Mouse (Mus musculus): ENCODE results near the gene Nkx2-5. TPM values are rescaled to one million over a fixed set of nuclear protein-coding genes. Genes with fewer than 3 reads are reported as not detected.
A peak's percentile ranks its signal among the peaks of the same experiment; 100 is the strongest.

Nkx2-5 gene
- total RNA-seq (2021), result not detected

DNA sequence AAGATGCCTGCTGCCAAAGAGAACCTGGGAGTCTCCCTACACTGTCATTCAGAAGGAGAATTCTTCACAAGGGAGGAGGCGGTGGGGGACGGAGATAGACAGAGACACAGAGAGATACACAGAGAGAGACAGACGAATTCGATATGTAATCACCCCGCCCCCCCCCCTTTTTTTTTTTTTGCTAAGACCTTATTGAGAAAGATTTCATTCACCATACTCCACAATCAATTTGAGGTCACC is at the start of gene Nkx2-5:
Gene Nkx2-5 (minus strand): TSS at position 101 of the 240 bp plus-strand sequence.
- DNase-seq, result no peak

DNA sequence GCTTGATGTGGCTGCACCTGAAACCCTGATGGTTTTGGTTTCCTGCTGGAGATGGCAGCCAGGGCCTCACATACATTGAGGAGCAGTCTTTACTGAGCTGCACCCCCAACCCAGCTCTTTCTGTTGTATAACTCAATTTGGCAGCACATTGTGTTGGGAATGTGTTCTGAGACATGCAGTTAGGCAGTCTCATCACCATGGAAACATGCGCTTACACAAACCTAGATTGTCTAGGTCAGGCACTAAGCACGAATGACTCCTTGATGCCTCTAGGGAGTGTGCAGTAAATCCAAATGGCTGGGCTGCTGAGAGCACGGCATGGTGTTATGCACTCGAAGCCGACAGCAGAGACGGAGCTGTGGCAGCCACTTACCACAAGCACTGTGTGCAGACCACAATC is 49.5 kb upstream of the Nkx2-5 start:
- DNase-seq, result peak; percentile 50 to 53

DNA sequence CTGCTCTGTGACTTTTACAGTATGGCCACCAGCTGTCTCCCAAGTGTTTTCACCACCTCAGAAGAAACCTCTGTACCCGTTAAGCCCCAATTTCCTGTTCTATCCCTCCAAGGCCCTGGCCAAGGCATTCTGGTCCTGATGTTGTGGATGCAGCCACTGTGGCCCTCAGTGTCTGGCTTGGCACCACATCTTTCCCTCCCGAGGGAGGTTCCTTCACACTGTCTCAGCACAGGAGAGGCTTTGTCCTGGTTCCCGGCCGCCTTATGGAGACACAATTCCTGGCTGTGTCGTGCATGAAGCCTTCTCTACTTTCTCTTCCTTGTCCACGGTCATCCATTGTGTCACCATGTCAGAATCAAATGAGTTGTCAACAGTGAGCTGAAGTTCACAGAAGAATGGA is 48.7 kb upstream of the Nkx2-5 start:
- DNase-seq, result no peak

DNA sequence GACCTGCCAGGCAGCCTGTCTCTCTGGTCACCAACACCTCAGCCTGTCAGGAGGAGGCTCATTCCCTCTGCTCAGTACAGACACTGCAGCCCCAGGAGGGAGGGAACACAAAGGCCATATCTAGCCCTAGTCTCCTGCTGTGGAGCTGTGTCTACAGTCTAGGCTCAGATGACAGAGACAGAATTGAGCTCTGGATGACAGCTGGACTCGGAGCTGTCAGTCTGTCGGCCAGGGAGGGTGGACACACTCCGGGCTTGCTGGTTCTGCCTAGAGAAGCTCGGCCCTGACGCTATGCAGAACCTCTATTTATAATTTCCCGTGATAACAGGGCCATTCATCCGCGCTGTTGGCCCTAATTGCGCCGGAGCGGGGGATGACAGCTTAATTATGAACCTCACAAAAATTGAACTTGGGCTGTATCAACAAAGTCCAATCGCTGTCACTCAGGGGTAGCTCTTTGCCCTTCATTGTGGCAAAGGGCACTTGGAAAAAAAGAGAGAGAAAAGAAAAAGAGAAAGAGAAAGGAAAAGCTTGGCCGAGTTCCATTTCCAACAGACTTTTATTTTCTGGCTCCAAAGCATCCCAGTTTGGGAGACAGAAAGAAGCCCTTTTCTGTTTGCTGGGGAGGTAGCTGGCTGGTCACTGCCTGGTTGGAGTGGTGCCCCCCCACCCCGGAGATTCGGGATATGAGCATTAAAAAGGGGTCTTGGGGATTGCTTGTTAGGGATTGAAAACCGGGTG is 48.0 kb upstream of the Nkx2-5 start:
- DNase-seq, result peak; percentile 26 to 29

DNA sequence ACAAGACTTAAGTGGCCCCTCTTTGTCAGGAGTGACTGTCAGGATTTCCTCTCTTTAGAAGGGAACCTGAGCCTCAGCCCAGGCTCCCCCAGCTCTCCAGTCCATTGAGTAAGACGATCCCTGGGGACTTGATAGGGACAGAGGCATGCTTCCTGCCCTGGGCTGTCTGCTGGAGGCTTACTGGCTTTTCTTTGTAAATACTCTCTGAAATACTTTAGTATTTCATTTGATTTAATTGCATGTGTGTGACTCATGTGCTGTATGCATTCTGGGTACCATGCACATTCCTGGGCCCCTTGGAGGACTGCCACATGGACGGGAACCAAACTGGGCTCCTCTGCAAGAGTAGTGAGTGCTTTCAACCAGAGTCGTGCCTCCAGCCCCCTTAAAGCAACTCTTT is 43.1 kb upstream of the Nkx2-5 start:
- no peak for DNase-seq

DNA sequence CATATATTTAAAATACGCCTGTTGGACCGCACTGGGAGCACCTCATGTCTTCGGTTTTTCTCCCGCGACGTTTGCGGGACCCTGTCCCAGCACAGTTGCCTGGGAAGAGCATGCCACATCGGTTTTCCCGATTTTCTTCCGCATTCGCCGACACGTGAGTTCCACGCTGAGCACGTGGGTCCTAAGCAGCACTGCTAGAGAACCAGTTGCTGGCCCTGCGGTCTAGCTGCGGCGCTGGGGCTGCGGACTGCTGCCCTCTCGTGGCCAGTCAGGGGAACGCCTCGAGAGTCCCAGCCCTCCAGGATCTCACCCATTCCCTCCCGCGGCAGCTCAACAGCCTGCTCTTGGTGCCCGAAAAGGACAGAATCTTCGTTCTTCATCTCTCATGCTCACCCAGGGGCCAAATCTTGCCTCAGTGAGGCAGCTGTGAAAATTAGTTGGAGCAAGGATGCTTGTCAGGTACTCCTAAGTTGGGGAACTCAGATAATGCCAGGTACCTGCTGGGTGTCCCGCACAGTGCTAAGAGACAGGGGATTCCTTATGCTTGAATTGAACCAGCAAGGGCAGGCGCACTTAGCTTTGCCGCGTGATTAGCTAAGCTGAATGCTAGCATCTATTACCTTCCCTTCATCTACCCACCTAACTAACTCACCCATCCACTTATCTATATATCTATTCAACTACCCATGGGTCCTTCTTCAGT is 41.4 kb upstream of the Nkx2-5 start:
- peak; percentile 80 to 83 for DNase-seq

DNA sequence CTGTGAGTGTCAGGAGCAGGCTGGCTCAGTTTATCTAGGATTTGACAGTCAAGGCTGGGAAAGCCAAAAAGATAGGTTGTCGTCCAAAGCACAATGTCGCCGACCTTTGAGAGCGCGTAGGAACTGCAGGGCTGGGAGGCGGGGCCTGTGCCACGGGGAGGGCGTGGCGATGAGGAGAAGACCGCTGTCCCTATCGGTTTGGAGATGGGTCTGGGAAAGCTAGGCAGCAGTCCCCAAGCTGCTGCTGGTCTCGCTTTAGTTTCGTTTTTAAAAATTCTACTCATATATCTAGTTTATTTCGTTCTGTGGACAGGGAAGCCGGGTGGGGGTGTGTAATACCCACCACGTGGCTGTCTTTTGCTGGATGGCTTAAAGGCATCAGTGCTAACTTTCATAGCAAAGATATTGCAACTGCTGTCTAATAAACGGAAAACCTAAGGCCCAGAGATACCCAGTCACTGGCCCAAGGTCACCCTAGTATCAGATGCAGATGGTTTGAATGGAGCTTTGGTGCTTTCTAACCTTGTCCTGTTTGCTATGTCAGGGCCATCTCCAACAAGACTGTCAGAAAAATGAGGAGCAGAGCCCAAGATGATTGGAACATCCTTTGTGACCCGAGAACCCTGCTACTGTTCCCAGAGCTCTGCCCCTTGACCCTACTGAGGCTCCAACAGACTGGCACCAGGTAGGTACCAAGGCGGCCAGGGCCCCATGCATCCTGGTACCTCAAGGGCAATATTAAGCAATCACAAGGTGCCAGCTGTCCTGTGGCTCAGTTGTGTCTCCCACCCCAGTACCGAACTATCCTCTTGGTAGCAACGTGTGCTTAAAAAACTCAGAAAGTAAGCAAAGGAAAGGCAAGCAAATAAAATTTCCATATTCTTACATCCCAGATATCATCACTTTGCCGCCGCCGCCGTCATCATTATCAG is 40.5 kb upstream of the Nkx2-5 start:
- DNase-seq, result peak; percentile 62 to 66

DNA sequence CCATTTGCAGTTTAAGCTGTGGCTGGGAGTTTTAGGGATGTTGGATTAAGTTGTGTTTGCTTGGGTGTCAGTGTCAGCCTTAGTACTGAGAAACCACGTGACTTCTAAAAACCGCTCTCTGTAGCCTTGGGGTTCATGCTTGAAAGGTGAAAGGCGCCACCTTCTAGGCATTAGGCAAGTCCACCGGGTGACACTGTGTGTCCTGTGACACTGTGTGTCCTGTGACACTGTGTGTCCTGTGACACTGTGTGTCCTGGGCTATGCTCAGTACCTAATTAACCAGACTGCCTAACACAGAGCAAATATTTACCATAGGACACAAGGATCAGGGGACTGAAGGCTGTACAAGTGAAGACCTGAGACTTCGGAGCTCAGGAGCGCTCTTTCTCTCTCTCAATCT is 38.8 kb upstream of the Nkx2-5 start:
- DNase-seq, result no peak

DNA sequence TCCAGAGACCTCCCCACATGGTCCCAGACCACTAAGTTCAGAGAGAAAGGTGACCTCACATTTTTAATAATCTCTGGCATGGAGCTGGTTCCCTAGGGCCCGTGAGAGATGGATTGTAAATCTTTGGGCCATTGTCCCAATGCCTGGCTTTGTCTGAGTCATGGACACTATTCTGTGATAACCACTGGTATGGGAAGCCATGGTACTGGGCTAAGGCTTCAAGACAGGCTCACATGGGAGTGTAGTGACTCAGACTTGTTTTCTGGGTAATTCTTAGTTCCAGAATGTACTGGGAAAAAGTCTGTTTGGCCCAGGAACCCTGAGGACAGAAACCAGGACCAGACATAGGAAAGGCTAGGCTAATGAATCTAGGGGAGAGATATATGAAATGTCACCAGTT is 37.9 kb upstream of the Nkx2-5 start:
- no peak for DNase-seq

DNA sequence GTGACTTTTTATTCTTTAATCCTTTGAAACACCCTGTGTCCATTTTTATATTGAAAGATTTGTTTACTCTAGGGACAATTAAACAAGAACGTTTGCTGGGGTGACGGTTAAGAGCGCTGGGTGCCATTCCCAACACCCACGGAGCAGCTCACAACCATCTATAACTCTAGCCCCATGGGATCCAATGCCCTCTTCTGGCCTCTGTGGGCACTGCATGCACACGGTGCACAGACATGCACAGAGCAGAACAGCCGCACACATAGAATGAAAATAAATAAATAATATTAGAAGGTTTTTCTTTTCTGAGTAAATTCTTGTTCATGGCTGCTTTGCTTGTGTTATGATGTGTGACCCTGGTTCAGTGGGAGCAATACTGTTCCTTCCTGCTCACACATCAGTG is 34.4 kb upstream of the Nkx2-5 start:
- no peak for DNase-seq

DNA sequence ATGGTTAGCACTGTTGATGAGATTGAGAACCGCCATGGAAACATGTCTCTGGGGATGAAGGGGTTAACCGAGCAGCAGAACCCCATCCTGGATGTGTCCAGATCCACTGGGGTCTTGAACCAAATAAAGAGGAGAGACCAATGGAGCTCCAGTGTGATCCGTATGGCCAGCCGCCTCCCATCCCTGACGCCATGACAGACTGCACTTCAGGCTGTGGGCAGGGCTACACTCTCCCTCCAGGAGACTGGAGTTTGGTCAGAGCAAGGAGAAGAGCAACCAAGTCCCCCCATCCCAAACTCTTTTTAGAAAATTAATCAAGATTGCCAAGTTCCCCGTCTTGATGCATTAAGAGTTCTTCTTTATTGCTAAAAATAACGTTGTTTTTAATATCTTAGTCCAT is 33.1 kb upstream of the Nkx2-5 start:
- no peak for DNase-seq

DNA sequence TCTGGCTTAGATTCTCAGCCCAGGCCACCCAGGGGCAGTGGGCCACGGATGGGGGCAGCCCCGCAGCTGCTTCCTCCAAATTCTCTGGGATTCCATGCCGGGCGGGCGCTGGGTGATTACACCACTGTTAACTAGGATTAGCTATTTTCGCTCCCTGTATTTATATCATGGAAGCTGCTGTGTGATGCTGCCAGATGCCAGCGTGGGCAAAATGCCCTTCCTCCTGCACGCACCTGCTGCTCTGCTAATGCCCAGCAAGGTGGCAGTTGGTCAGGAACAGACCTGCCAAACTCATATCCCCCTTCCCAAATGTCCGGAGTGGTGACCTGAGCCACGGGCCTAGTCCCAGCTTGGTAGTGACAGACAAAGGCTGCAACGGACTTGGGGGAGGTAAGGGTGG is 29.7 kb upstream of the Nkx2-5 start:
- no peak for DNase-seq

DNA sequence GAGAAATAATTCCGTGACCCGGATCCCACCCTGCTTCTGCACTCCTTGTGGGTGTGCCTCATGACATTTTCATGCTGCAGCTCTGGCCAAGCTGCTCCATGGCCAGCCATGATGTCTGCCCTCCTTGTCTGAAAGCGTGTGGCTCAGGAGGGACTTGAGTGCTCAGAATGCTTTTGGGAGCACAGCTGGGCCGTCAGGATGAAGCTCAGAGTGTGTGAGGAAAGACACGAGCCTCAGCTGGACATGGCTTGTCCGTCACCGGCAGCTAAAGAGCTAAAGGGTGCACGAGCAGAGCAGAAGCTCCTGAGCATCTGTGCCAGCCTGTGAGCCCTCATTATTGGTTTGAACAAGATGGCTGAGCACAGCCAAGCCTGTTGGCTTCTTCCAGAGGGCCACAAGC is 28.7 kb upstream of the Nkx2-5 start:
- no peak for DNase-seq

DNA sequence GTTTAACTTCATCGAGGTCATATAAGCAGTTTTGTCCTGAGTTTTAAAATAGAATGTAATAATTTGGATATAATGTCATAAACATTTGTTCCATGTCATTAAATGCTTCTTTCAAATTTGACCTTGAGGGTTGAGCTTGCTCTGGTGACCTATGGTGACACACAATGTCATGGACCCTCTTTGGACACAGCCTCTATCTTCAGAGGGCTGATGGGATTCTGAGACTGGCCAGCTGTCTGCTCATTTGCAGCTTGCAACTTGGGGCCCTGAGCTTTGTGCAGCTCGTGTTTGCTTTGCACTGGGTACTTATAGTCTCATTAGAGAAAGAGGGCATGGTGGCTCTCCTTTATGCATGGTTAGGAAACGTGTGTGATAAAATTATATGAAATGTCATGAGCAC is 28.1 kb upstream of the Nkx2-5 start:
- no peak for DNase-seq

DNA sequence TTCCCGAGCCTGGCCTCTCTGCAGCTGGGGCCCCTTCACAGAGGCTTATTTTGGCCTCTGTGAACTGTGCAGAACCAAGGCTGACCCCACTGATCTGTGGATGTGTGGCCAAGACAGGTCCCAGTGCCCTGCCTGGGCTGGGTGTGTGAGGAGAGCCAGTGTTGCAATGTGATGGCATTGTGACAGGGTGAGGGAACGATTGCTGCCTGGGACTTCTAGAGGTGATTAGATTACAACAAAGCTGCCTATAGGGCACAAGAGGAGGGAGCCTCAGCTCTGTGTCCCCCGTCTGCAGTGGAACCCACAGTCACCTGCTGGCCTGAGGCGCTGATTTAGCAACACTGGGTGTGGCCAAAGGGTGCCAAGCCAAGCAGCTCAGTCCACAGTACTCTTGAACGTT is 23.9 kb upstream of the Nkx2-5 start:
- DNase-seq, result no peak

DNA sequence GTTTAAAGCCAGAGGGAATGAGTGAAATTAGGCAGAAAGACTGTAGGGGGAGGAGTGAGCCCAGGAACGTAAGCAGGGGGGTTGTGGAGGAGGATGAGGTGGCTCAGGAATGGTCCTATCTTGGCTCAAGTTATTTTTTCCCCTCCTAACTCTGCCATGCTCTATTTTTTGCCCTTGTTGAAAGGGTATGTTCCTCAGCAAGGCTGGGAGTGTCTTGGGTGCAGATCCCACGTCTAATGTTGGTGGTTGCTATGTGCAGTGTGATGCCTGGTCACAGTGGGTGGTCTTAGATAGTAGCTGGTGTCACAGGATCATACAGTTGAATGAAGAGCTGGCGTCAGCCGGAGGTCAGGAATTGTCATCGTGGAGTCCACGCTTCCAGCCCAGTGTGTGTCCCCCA is 20.3 kb upstream of the Nkx2-5 start:
- DNase-seq, result no peak

DNA sequence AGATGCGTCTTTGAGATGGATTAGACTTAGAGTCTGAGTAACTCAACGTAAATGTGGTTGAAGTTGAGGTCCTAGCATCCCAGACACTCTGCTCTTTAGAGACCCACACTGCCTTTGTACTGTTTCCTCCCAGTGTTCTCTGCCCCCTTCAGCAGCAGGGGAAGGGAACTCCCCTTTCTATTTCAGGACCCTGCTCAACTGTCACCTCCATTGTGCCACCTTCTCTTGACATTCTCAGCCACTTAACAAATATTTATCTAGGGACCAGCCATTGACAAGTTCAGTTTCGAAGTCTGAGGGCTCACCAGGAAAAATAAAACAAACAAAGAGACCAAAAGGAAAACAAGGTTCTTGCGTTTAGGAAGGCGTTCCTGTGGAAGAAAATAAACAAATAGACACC is 19.5 kb upstream of the Nkx2-5 start:
- DNase-seq, result no peak

DNA sequence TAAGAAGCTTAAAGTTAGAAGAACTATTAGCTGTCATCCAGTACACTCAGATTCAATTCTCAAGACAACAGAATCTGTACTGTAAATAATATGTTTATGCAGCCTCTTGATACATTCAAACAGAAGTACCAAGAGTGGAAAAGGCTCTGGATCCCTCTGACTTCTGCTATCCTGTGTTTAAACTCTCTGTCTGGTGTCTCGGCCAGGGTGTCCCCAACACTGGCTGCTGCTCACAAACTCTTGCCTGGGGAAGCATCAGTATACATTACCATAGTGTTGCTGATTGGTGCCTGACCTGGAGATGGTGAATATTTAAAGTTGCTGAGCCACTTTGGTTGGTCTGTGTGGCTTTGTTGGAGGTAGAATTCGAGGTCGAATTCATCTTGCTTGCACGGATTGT is 17.0 kb upstream of the Nkx2-5 start:
- no peak for DNase-seq

DNA sequence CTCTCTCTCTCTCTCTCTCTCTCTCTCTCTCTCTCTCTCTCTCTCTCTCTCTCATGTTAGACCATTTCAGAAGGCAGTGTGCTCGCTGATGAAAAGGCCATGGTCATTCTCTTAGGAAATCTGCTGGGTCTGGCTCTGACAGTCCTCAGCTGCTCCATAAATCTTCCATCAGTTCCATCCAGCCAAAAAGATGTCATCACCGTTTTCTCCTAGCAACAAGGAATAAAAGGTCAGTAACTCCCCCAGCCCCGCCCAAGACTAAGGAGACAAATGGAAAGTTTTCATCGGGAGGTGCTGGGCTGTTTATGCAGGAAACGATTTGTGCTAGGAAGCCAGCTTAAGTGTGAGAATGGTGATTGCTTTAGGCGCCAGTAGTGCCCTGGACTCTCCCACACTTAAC is 16.6 kb upstream of the Nkx2-5 start:
- DNase-seq, result no peak

DNA sequence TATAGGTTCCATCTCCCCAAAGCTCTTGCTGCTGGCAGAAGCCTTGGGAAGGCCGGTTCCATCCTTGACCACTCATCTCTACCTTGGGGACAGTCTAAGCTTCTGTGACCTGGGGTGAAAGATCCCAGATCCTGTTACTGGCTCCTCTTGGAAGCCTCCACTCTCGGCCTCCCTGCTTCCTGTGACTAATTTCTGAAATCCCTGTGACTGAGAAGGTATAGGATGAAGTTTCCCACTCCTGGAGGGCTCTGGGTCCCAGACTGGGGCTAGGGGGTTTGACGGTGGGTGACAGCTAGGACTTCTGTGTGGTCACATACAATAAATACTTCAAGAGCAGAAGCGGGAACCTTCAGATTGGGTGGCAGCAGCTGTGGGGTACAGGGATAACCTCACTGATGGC is 16.1 kb upstream of the Nkx2-5 start:
- no peak for DNase-seq

DNA sequence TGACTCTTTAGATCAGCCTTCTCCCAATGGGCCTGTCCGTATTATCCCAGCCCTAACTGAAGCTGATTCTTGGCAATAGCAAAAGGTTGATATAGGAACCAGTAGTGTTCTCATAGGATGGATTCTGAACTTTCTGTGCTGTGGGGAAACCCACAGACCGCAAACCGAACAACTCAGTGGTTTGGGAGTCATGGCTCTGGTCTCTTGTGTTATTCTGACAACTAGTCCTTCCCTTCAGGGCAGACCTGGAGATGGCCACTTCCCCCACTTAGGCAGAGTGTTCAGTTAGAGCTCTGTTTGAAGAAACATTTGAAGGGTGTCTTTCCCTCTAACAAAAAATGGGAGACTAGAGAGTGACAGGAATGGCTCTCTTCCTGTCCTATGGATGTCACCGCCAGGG is 7.5 kb upstream of the Nkx2-5 start:
- no peak for DNase-seq

DNA sequence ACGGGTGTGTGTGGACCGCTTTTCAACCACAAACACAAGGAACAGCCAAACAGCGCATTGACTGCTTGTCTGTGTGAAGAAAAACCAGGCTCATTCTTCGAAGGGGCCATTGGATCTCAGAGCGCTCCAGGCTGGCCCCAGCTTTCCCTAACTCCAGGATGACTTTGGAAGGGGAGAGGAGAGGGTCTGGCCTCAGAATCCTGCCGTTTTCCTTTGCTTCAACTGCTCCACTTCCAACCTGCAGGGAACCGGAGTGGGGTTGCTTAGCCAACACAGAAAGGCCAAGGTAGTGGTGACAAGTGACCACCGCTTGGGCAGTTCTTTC is 6.3 kb upstream of the Nkx2-5 start:
- DNase-seq, result no peak

DNA sequence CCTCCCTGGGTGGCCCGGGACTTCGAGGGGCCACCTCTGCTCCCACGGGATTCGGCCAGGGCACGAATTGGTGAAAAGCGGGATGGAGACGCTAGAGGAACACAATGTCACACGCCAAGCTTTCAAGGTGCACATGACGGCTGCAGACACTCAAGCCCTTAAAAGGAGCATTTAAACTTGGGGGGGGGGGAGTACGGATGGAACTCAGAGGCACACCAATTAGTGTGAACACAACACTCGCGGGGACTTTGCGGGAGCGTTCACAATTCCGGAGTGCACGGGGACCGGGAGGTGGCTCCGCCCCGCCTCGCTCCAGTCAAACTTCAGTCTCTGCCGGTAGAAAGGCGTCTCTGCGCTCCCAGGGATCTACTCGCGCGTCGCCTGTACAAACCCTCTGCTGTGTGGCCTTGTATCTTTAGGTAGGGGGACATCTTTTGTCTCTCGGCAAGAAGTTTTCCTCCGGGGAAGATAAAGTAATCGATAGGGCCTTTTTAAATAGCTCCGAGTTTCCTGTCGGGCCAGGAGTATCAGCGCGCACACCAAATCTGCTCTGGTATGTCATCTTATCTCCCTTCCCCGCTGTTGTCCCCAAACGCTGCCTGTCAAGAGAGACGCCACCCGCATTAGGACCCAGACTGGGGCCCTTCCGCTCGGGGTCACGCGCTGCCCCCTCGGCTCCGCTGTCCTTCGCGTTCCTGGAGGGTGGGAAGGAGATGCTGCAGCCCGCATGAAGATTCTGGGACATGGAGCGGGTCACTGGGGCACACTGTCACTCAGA is 5.7 kb upstream of the Nkx2-5 start:
- DNase-seq, result no peak
